Mouse (Mus musculus): ENCODE data around the gene Pde4d. TPM values are rescaled to one million over a fixed set of nuclear protein-coding genes. Genes with fewer than 3 reads are reported as not detected.

The Pde4d gene
- polyA plus RNA-seq, 1 experiment from 2014 or later: 3.4 TPM

DNA sequence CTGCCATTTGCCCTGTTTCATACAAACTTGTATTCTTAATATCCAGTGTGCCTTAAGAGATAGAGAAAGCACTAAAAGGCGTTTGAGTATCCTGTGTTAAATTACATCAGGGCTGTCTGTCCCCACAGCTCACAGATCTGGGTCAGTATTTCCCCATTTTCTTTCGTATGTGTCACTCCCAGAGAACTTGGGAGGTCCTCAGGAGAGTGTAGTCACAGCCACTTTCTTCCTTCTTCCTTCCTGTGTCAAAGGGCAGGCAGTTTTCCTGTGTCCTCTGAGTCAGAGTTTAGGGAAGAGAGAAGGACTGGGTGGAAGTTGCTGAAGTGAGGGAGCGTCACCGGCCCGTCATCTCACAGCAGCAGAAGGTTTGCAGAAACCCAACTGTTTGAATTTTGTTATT lies 103.2 kb downstream of the Pde4d start:
- ChIA-PET POLR2A (no interaction called here), CTCF (no interaction called here)
- no peak for DNase-seq (ENCODE audit: low read depth, low spot score)
- in situ Hi-C loops (cut with MboI; ENCODE audit: low pct_unique_long_range_greater_than_20kb): no loop called here
- no peak for ATAC-seq
- H3K27me3 ChIP-seq: no peaks in the 10 kb centered on the region
- no peak for TF ChIP-seq CTCF (IDR thresholded peaks at IDR 0.05)

DNA sequence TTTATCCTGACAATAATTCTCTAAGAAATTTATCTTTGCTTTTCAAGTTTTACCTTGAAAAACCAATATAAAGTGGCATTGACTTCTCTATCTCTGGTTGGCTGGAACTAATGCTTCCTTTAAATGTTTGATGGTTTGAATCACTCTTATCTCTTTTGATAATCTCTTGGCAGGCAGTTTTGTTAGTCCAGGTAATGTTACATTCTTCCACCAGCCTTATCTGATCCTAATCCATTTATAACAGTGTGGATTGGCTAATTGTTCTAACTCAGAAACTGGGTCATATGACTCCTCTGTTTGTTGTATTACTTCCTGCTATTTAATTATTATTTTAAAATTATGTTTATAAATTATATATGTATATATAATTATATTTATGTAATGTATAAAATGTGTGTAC lies 105.2 kb downstream of the Pde4d start:
- in situ Hi-C loops (cut with MboI; ENCODE audit: low pct_unique_long_range_greater_than_20kb): no loop called here
- DNase-seq (ENCODE audit: low read depth, low spot score) (no peak), ATAC-seq (no peak)
- no peaks in the 10 kb centered on the region for H3K27me3 ChIP-seq
- ChIA-PET POLR2A (no interaction called here), CTCF (no interaction called here)
- no peak for TF ChIP-seq CTCF (IDR thresholded peaks at IDR 0.05)

DNA sequence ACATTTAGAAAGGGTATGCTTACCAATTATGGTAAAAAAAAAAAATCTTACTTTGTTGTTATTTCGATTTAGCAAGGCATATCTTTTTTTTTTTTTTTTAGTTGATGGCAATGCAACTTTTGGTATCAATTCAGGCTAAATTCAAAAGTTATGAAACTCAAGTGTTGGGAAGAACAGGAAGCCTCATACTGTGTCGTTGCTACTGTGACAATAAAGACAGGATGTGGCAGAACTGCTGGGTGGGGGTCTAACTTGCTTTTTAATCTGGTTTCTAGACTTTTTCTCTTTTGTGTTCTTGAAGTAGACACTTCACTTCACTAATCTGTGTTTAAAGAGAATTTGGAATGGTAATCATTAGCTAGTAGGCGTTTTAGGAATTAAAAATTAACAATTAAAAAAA lies 147.2 kb downstream of the Pde4d start:
- DNase-seq (ENCODE audit: low read depth, low spot score): no peak
- ChIA-PET POLR2A (no interaction called here), CTCF (no interaction called here)
- no peak for TF ChIP-seq CTCF (IDR thresholded peaks at IDR 0.05)
- ATAC-seq: no peak
- H3K27me3 ChIP-seq: no peaks in the 10 kb centered on the region
- in situ Hi-C loops (cut with MboI; ENCODE audit: low pct_unique_long_range_greater_than_20kb): no loop called here

DNA sequence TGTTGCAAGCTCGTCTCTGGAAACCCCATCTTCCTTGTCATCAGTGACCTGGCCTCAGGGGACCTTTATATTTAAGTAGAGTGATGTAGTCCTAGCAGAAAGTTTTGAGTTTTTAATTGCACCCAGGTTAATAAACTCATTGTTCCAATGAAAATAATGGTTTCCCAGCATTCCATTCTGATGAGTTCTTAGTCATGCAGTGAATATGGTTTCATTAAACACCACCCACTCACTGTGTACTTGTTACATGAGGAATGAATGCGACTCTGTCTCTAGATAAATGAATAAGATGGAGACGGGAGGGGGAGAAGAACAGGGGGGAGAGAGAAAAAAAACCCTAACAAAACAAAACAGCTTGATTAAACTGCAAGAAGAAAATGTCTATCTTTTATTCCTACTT lies 148.9 kb downstream of the Pde4d start:
- no peak for TF ChIP-seq CTCF (IDR thresholded peaks at IDR 0.05)
- CTCF ChIA-PET: no interaction called here
- ATAC-seq (peak; percentile 69), DNase-seq (ENCODE audit: low read depth, low spot score) (peak; percentile 62)
- H3K27me3 ChIP-seq: no peaks in the 10 kb centered on the region
- in situ Hi-C loops (cut with MboI; ENCODE audit: low pct_unique_long_range_greater_than_20kb): no loop called here
- POLR2A ChIA-PET: interaction anchor here (1.0 kb wide), 1 partner anchor 181 kb away, joined by 5 read pairs; no protein-coding TSS in a partner anchor

DNA sequence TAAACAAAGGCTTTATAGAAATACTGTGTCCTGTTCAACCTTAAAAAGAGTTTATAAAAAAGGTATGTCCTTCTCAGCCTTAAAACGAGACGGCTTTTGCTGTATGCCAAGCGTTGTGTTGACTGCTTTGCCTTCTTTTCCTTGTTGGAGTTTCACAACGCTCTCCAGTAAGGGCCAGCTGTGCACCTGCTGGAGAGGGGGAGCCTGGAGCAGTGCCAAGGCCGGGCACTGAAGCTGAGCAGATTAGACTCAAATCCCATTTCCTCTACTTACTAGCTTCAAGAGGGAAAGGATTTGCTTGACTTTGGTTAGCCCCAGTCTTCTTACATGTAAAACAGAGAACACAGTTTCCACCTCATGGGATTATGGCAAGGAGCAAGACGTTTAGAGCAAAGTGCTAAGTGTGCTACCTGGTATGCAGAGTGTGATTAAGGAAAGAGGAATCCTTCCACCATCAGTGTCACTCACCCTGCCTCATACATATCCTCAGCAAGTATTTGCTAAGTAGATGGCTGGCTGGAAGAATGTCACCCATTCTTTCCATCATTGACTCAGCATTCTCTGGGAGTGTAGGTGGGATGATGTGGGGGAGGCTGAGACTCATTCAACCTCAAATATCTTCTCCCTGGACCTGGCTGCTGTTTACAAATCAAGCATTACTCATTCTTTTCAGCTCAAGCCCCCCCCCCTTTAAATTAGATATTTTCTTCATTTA lies 149.6 kb downstream of the Pde4d start:
- ATAC-seq: no peak
- CTCF ChIA-PET: interaction anchor here (1.2 kb wide), 1 partner anchor 26 kb away, joined by 3 read pairs; no protein-coding TSS in a partner anchor
- H3K27me3 ChIP-seq: no peaks in the 10 kb centered on the region
- no peak for TF ChIP-seq CTCF (IDR thresholded peaks at IDR 0.05)
- in situ Hi-C loops (cut with MboI; ENCODE audit: low pct_unique_long_range_greater_than_20kb): no loop called here
- POLR2A ChIA-PET: interaction anchor here (1.0 kb wide), 1 partner anchor 181 kb away, joined by 5 read pairs; no protein-coding TSS in a partner anchor
- no peak for DNase-seq (ENCODE audit: low read depth, low spot score)

DNA sequence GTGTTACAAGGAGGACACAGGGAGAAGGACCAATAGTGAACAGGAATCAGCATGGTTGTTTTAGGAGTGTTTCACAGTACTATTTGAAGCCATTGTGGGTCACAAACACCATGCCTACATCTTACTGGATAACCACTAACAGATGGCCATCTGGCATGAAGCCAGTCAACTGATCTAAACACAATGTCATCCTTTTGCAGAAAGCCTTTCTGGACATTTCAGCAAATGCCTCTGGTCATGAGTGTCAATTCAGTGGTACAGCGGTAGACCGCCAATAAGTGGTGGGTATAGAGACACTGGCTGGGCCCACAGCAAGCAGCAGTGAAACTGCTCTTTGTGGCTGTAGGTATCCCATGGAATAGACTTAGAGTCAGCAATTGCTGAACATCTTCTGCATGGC lies 151.3 kb downstream of the Pde4d start:
- in situ Hi-C loops (cut with MboI; ENCODE audit: low pct_unique_long_range_greater_than_20kb): loop anchor here (10.0 kb wide), 1 partner anchor 186 kb away; no protein-coding TSS in a partner anchor
- POLR2A ChIA-PET: no interaction called here
- no peak for TF ChIP-seq CTCF (IDR thresholded peaks at IDR 0.05)

DNA sequence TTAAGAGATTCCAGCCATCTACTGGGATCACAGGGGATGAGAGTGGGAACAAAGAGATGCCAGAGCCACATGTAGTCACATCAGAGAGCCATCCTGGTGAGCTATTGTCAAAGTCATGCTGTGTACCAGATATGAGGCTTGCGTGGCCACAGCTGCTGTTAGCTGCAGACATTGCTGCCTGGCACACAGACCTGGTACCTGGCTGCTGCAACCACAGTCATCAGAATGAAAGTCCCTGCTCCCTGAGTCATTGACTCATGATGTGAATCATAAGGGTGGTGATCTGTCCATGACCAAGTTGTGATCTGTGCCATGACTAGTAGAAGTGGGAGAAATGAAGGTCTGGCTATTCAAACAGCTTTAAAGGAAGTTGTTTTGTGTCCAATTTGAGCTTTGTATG lies 153.8 kb downstream of the Pde4d start:
- DNase-seq (ENCODE audit: low read depth, low spot score) (no peak), ATAC-seq (peak; percentile 84)
- no peak for TF ChIP-seq CTCF (IDR thresholded peaks at IDR 0.05)
- ChIA-PET CTCF (interaction anchor here (0.7 to 1.2 kb wide), 3 partner anchors 9 to 18 kb away, joined by 3 to 4 read pairs (median 4); no protein-coding TSS in a partner anchor), POLR2A (no interaction called here)
- H3K27me3 ChIP-seq: no peaks in the 10 kb centered on the region
- in situ Hi-C loops (cut with MboI; ENCODE audit: low pct_unique_long_range_greater_than_20kb): loop anchor here (10.0 kb wide), 1 partner anchor 189 kb away; no protein-coding TSS in a partner anchor

More for the DNA sequence above, 151.3 kb downstream of the Pde4d start:
- DNase-seq (ENCODE audit: low read depth, low spot score) (no peak), ATAC-seq (no peak)
- H3K27me3 ChIP-seq: no peaks in the 10 kb centered on the region
- CTCF ChIA-PET: interaction anchor here (1.2 kb wide), 1 partner anchor 24 kb away, joined by 3 read pairs; no protein-coding TSS in a partner anchor

DNA sequence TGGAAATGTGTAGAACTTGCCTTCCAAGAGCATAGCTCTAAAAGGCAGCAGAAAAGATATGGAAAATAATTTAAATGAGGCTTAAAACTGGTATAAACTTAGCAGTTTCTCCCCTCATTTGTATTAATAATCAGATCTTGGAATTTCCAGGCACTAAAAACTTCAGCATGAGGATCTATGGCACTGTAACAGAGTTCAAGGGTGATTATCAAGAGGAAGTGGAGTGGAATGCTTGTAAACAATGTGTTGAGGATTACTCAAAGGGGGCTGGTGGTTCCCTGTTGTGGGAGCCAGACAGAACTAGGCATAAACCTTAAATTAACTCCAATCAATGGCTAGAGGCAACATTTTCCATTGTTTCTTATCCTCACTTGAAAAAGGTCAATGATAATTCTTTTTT lies 154.5 kb downstream of the Pde4d start:
- no peak for TF ChIP-seq CTCF (IDR thresholded peaks at IDR 0.05)
- ChIA-PET POLR2A (no interaction called here), CTCF (interaction anchor here (0.7 to 1.2 kb wide), 3 partner anchors 10 to 18 kb away, joined by 3 to 4 read pairs (median 4); no protein-coding TSS in a partner anchor)
- no peak for DNase-seq (ENCODE audit: low read depth, low spot score)
- ATAC-seq: no peak
- in situ Hi-C loops (cut with MboI; ENCODE audit: low pct_unique_long_range_greater_than_20kb): loop anchor here (10.0 kb wide), 1 partner anchor 189 kb away; no protein-coding TSS in a partner anchor
- no peaks in the 10 kb centered on the region for H3K27me3 ChIP-seq

DNA sequence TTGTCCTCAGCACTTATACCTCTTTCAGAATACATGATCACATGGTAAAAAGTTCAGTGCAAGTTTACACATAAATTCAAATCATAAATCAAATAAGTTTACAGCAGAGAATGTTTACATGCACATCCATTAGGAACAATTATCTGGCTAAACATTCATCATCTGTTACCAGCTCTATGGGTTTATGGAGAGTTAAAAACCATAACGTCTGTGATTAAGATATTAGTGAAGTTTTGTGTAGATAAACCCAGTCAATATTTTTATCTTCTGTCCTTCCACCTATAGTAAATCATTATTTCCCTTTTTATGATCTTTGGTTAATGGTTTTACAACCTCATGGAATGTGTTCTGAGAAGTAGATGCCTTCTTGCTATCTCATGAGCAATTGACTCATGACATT lies 168.5 kb downstream of the Pde4d start:
- no peak for ATAC-seq
- in situ Hi-C loops (cut with MboI; ENCODE audit: low pct_unique_long_range_greater_than_20kb): no loop called here
- CTCF ChIA-PET: no interaction called here
- TF ChIP-seq CTCF (IDR thresholded peaks at IDR 0.05): no peak
- POLR2A ChIA-PET: no interaction called here
- no peak for DNase-seq (ENCODE audit: low read depth, low spot score)
- no peaks in the 10 kb centered on the region for H3K27me3 ChIP-seq

DNA sequence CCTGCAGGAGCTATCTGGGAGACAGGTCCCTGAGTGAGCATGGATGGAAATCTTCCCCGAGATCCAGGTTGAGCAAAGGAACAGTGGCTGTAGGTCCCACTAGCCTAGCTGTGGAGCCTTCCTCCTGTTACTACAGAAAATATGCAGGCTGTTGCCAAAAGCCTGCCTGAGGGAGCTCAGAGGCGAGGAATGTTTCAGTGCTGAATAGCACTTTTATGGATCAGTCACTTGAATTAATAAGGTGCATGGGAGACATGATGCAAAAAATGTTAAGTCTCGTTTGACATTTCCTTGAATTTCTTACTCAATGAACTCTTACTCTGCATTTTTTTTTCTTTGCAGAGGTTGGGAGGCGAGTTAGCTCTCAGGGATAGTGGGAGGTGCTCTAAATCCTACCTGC lies 172.9 kb downstream of the Pde4d start:
- H3K27me3 ChIP-seq: no peaks in the 10 kb centered on the region
- DNase-seq (ENCODE audit: low read depth, low spot score) (no peak), ATAC-seq (peak; percentile 71)
- CTCF ChIA-PET: interaction anchor here (1.0 kb wide), 2 partner anchors 19 to 78 kb away, joined by 3 read pairs; no protein-coding TSS in a partner anchor
- POLR2A ChIA-PET: no interaction called here
- in situ Hi-C loops (cut with MboI; ENCODE audit: low pct_unique_long_range_greater_than_20kb): no loop called here
- no peak for TF ChIP-seq CTCF (IDR thresholded peaks at IDR 0.05)

DNA sequence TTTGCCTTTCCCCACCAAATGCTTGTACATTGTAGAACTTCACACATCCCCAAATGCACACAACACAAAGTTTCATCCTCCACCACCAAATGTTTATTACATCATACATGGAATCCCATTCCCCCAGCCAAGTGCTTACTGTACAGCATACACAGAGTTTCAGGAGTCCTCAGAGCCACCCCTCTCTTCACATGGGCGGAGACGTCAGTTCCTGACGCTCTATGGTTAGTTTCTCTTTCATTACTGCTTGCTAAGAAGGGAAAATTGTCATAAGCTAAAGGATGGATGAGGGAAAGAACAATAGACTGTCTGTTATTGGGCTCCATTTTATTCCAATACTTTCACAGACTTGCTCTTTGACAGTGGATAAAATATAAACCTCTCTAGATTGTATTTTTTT lies 174.2 kb downstream of the Pde4d start:
- no peak for TF ChIP-seq CTCF (IDR thresholded peaks at IDR 0.05)
- in situ Hi-C loops (cut with MboI; ENCODE audit: low pct_unique_long_range_greater_than_20kb): no loop called here
- H3K27me3 ChIP-seq: no peaks in the 10 kb centered on the region
- DNase-seq (ENCODE audit: low read depth, low spot score) (no peak), ATAC-seq (no peak)
- ChIA-PET CTCF (interaction anchor here (0.9 to 2.0 kb wide), 2 partner anchors 11 to 15 kb away, joined by 3 to 4 read pairs; no protein-coding TSS in a partner anchor), POLR2A (no interaction called here)

Measured in Patski (cell line).